In the genomic region with DNA sequence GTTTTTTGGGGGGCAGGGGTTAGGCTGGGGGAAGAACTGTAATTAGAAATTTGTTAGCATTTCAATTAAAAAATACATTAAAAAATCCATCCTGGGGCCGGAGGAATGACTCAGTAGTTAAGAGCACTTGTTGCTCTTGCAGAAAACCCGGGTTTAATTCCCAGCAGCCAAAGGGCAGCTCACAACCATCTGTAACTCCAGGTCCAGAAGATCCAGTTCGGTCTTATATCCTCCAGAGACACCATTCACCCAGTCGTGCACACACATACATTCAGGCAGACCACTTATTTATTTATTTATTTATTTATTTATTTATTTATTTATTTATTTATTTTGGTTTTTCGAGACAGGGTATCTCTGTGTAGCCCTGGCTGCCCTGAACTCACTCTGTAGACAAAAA, we compare ENCODE assay signal across 10 mouse cellular contexts. TPM values are rescaled to one million over a fixed set of nuclear protein-coding genes. Genes with fewer than 3 reads are reported as not detected.
DNase-seq lines count a peak whose midpoint lies in the region; ATAC-seq and TF ChIP-seq lines count a peak whose summit lies in the region.
"Had no signal": no experiment of that assay in that cellular context is flagged by ENCODE, and none has a peak within 500 bp of the region (broad histone marks: within the 10 kb centered on the region; RNA-seq: fewer than 3 reads in every experiment).

No protein-coding gene starts in this region.

- no peak overlapping the region for H3K27ac ChIP-seq in lung, embryonic 15.5 days
- H3K27ac ChIP-seq in lung, postnatal 0 days (ENCODE audit: low read length): no peak overlapping the region
- no peak overlapping the region for H3K27ac ChIP-seq in embryonic facial prominence, embryonic 11.5 days (replicated peaks; ENCODE audit: low read depth, low read length)
- H3K27ac ChIP-seq in hindbrain, embryonic 15.5 days (replicated peaks): no peak overlapping the region

- H3K9ac ChIP-seq in lung, embryonic 15.5 days: no peak overlapping the region
- no peak overlapping the region for H3K9ac ChIP-seq in lung, postnatal 0 days (replicated peaks; ENCODE audit: low read depth)
- H3K9ac ChIP-seq in embryonic facial prominence, embryonic 11.5 days (replicated peaks; ENCODE audit: low read length): no peak overlapping the region
- H3K9ac ChIP-seq in hindbrain, embryonic 15.5 days: no peak overlapping the region

- no peak for TF ChIP-seq POLR2A in myocyte (IDR thresholded peaks at IDR 0.05; ENCODE audit: insufficient read length, low read depth)

- no peak overlapping the region for H3ac ChIP-seq in myocyte (ENCODE audit: control insufficient read depth, insufficient read length)

- H3K4me1 ChIP-seq in lung, embryonic 15.5 days: peaks cover 6% of the 10 kb centered on the region
- no peaks in the 10 kb centered on the region for H3K4me1 ChIP-seq in lung, postnatal 0 days (ENCODE audit: insufficient read depth, low read depth, low read length)
- no peaks in the 10 kb centered on the region for H3K4me1 ChIP-seq in embryonic facial prominence, embryonic 11.5 days (ENCODE audit: control insufficient read depth, insufficient read depth, low read length)
- H3K4me1 ChIP-seq in hindbrain, embryonic 15.5 days (replicated peaks): peaks cover 14% of the 10 kb centered on the region

- H3K9me3 ChIP-seq in lung, embryonic 15.5 days: no peaks in the 10 kb centered on the region
- no peaks in the 10 kb centered on the region for H3K9me3 ChIP-seq in lung, postnatal 0 days (ENCODE audit: low read length)
- H3K9me3 ChIP-seq in embryonic facial prominence, embryonic 11.5 days (replicated peaks; ENCODE audit: control insufficient read depth, low read length): no peaks in the 10 kb centered on the region
- H3K9me3 ChIP-seq in hindbrain, embryonic 15.5 days: no peaks in the 10 kb centered on the region

- no peak for TF ChIP-seq EP300 in lung, postnatal 0 days (IDR thresholded peaks at IDR 0.05)

- DNase-seq in lung, postnatal 0 days (ENCODE audit: low spot score): no peak
- no peak for DNase-seq in embryonic facial prominence, embryonic 11.5 days (ENCODE audit: low spot score)
- DNase-seq in spleen, adult 12 weeks (ENCODE audit: low spot score): no peak
- no peak for DNase-seq in adrenal gland, postnatal 25 days

- ATAC-seq in lung, embryonic 15.5 days (ENCODE audit: borderline replicate concordance, extremely low read depth, low FRiP score, low TSS enrichment): no peak
- ATAC-seq in lung, postnatal 0 days: no peak
- ATAC-seq in embryonic facial prominence, embryonic 11.5 days (replicated peaks; ENCODE audit: insufficient number of reproducible peaks, low FRiP score, low TSS enrichment, low read depth): 0 out of 2 replicates have a peak, but pooled peaks have one; percentile 5
- peak; percentile 2; the same call in 1 of the 2 replicates for ATAC-seq in hindbrain, embryonic 15.5 days (ENCODE audit: low FRiP score, low read depth)

- H3K27me3 ChIP-seq in lung, embryonic 15.5 days: no peaks in the 10 kb centered on the region
- no peaks in the 10 kb centered on the region for H3K27me3 ChIP-seq in lung, postnatal 0 days (replicated peaks; ENCODE audit: insufficient read depth, low read length)
- H3K27me3 ChIP-seq in embryonic facial prominence, embryonic 11.5 days (ENCODE audit: control insufficient read depth, insufficient read depth, low read length): no peaks in the 10 kb centered on the region
- H3K27me3 ChIP-seq in hindbrain, embryonic 15.5 days: no peaks in the 10 kb centered on the region
- H3K27me3 ChIP-seq in myocyte (ENCODE audit: control insufficient read depth, insufficient read depth, insufficient read length): no peaks in the 10 kb centered on the region

- H3K79me2 ChIP-seq in myocyte (ENCODE audit: control insufficient read depth, insufficient read depth): no peaks in the 10 kb centered on the region

- H3K36me3 ChIP-seq in lung, embryonic 15.5 days: no peaks in the 10 kb centered on the region
- no peaks in the 10 kb centered on the region for H3K36me3 ChIP-seq in lung, postnatal 0 days (ENCODE audit: insufficient read depth, low read length)
- no peaks in the 10 kb centered on the region for H3K36me3 ChIP-seq in embryonic facial prominence, embryonic 11.5 days (replicated peaks; ENCODE audit: control insufficient read depth, insufficient read depth, low read depth, low read length)
- H3K36me3 ChIP-seq in hindbrain, embryonic 15.5 days: no peaks in the 10 kb centered on the region
- H3K36me3 ChIP-seq in myocyte (ENCODE audit: control insufficient read depth, insufficient read depth): no peaks in the 10 kb centered on the region

- 50% methylated on average over 5 of the region's 5 CpGs for WGBS in lung, embryonic 15.5 days
- WGBS in lung, postnatal 0 days: 49% methylated on average over 5 of the region's 5 CpGs
- 59% methylated on average over 5 of the region's 5 CpGs for WGBS in embryonic facial prominence, embryonic 11.5 days
- WGBS in hindbrain, embryonic 15.5 days: 53% methylated on average over 5 of the region's 5 CpGs

- no peak for TF ChIP-seq CTCF in lung, postnatal 0 days (IDR thresholded peaks at IDR 0.05)

- peak overlapping the region; percentile 58; the same call in 1 of the 2 replicates for H3K4me3 ChIP-seq in lung, embryonic 15.5 days
- H3K4me3 ChIP-seq in lung, postnatal 0 days (ENCODE audit: low read depth, low read length): no peak overlapping the region
- no peak overlapping the region for H3K4me3 ChIP-seq in embryonic facial prominence, embryonic 11.5 days (ENCODE audit: low read depth, low read length)
- H3K4me3 ChIP-seq in hindbrain, embryonic 15.5 days: peak overlapping the region; percentile 56; the same call in 1 of the 2 replicates
- peak overlapping the region; percentile 80 for H3K4me3 ChIP-seq in myocyte

- H3K4me2 ChIP-seq in lung, embryonic 15.5 days: peak overlapping the region; percentile 93
- no peak overlapping the region for H3K4me2 ChIP-seq in lung, postnatal 0 days (replicated peaks; ENCODE audit: low read depth, low read length)
- H3K4me2 ChIP-seq in embryonic facial prominence, embryonic 11.5 days (ENCODE audit: low read depth, low read length): no peak overlapping the region
- H3K4me2 ChIP-seq in hindbrain, embryonic 15.5 days: peak overlapping the region; percentile 79
- H3K4me2 ChIP-seq in myocyte (ENCODE audit: low read depth): no peak overlapping the region

TF ChIP-seq in myocyte, 11 proteins besides CTCF, POLR2A, EP300 and RAD21:
- no peak for TF ChIP-seq USF1 (IDR thresholded peaks at IDR 0.05; ENCODE audit: low read depth)
- TF ChIP-seq MYOD1 (IDR thresholded peaks at IDR 0.05; ENCODE audit: control insufficient read depth in 1 of 3, insufficient read length in 2 of 3, low read depth in 2 of 3): no peak
- TF ChIP-seq MYOG (IDR thresholded peaks at IDR 0.05; ENCODE audit: control insufficient read depth in 1 of 3, insufficient read depth in 1 of 3, insufficient read length in 2 of 3, low read depth in 2 of 3): no peak
- no peak for TF ChIP-seq E2F4 (IDR thresholded peaks at IDR 0.05; ENCODE audit: insufficient read depth)
- no peak for TF ChIP-seq CEBPB (IDR thresholded peaks at IDR 0.05; ENCODE audit: insufficient read depth, poor library complexity, severe bottlenecking)
- no peak for TF ChIP-seq TCF12 (IDR thresholded peaks at IDR 0.05; ENCODE audit: insufficient read depth, poor library complexity, severe bottlenecking)
- no peak for TF ChIP-seq SRF (IDR thresholded peaks at IDR 0.05; ENCODE audit: control insufficient read depth, insufficient read length, low read depth)
- no peak for TF ChIP-seq MAX (IDR thresholded peaks at IDR 0.05; ENCODE audit: low read depth)
- no peak for TF ChIP-seq TCF3 (IDR thresholded peaks at IDR 0.05; ENCODE audit: insufficient read length, low read depth)
- no peak for TF ChIP-seq REST (IDR thresholded peaks at IDR 0.05; ENCODE audit: insufficient read depth, insufficient read length)
- no peak for TF ChIP-seq POLR2AphosphoS2 (IDR thresholded peaks at IDR 0.05; ENCODE audit: insufficient read length, low read depth)

RNA-seq across cellular contexts. Expression of a gene that starts 1.2 kb away (rescaled TPM):
- polyA plus RNA-seq in lung, embryonic 15.5 days (2015; fragmentation: Nextera tagmentation; extraction: Ambion mirVana): 18.6 and 21.7 TPM in 2 replicates
- polyA plus RNA-seq in lung, postnatal 0 days (2015; fragmentation: Nextera tagmentation; extraction: Ambion mirVana): 46.2 and 48.6 TPM in 2 replicates
- polyA plus RNA-seq in embryonic facial prominence, embryonic 11.5 days (2014; fragmentation: Nextera tagmentation; extraction: Ambion mirVana): 29.3 and 29.9 TPM in 2 replicates
- polyA plus RNA-seq in hindbrain, embryonic 15.5 days (2015; fragmentation: Nextera tagmentation; extraction: Ambion mirVana): 22.7 and 23.7 TPM in 2 replicates
- polyA plus RNA-seq in myocyte (2012; fragmentation: generic; extraction: Trizol): 18.5 TPM
- total RNA-seq in adrenal gland, postnatal 25 days (2021): 64.9 and 71.6 TPM in 2 replicates

RNA-seq across cellular contexts. Expression of a gene that starts 47.3 kb away (rescaled TPM):
- not detected in 2 replicates for polyA plus RNA-seq in lung, embryonic 15.5 days (2015; fragmentation: Nextera tagmentation; extraction: Ambion mirVana)
- polyA plus RNA-seq in lung, postnatal 0 days (2015; fragmentation: Nextera tagmentation; extraction: Ambion mirVana): not detected in 2 replicates
- not detected in 2 replicates for polyA plus RNA-seq in embryonic facial prominence, embryonic 11.5 days (2014; fragmentation: Nextera tagmentation; extraction: Ambion mirVana)
- polyA plus RNA-seq in hindbrain, embryonic 15.5 days (2015; fragmentation: Nextera tagmentation; extraction: Ambion mirVana): 0.09 TPM in 1 of 2 replicates, not detected in the other
- polyA plus RNA-seq in myocyte (2012; fragmentation: generic; extraction: Trizol): not detected
- total RNA-seq in adrenal gland, postnatal 25 days (2021): not detected in 2 replicates
- total RNA-seq: gastrocnemius, adult 8-10 months had no signal
- polyA plus RNA-seq: cortical plate, adult 2 months; large intestine, adult 2 months had no signal

RNA-seq across cellular contexts. Expression of a gene that starts 47.4 kb away (rescaled TPM):
- not detected in 2 replicates for polyA plus RNA-seq in lung, embryonic 15.5 days (2015; fragmentation: Nextera tagmentation; extraction: Ambion mirVana)
- polyA plus RNA-seq in lung, postnatal 0 days (2015; fragmentation: Nextera tagmentation; extraction: Ambion mirVana): not detected in 2 replicates
- 0.11 TPM in 1 of 2 replicates, not detected in the other for polyA plus RNA-seq in embryonic facial prominence, embryonic 11.5 days (2014; fragmentation: Nextera tagmentation; extraction: Ambion mirVana)
- polyA plus RNA-seq in hindbrain, embryonic 15.5 days (2015; fragmentation: Nextera tagmentation; extraction: Ambion mirVana): 0.07 TPM in 1 of 2 replicates, not detected in the other
- 0.07 TPM for polyA plus RNA-seq in myocyte (2012; fragmentation: generic; extraction: Trizol)
- not detected in 2 replicates for total RNA-seq in adrenal gland, postnatal 25 days (2021)
- total RNA-seq: gastrocnemius, adult 8-10 months had no signal

Comparison
In these comparisons a context has a peak if more than half of its experiments do, and no peak if none do; other contexts are left out.
1. H3K4me2 ChIP-seq: peak in lung, embryonic 15.5 days (single experiment) and hindbrain, embryonic 15.5 days (single experiment); none in lung, postnatal 0 days (single experiment), embryonic facial prominence, embryonic 11.5 days (single experiment) and myocyte (single experiment).
2. H3K4me3 ChIP-seq: peak in lung, embryonic 15.5 days (single experiment), hindbrain, embryonic 15.5 days (single experiment) and myocyte (single experiment); none in lung, postnatal 0 days (single experiment) and embryonic facial prominence, embryonic 11.5 days (single experiment).
3. ATAC-seq: peak in embryonic facial prominence, embryonic 11.5 days (single experiment) and hindbrain, embryonic 15.5 days (single experiment); none in lung, embryonic 15.5 days (single experiment) and lung, postnatal 0 days (single experiment).